Mouse (Mus musculus) forebrain, postnatal 0 days (tissue): ENCODE data around the gene Nop10. TPM values are rescaled to one million over a fixed set of nuclear protein-coding genes. Genes with fewer than 3 reads are reported as not detected.

Experiments
- ATAC-seq: fragments of 200-750 bp; cut with Nextera tagmentation; 2 replicates; pipeline ENCODE4 v1.8.0; 2017; ENCODE audit warnings: mild to moderate bottlenecking, moderate library complexity
- DNase-seq: peaks from one replicate; pipeline ENCODE4 v3.0.0-alpha.2; 2015
- H3K27ac ChIP-seq: fragments of 300-500 bp; sonication (generic); 2 replicates; pipeline ENCODE4 v1.5.1; 2014; ENCODE audit warnings: low read depth, mild to moderate bottlenecking, antibody characterized with exemption, low read length, moderate library complexity, mixed read lengths
- H3K27me3 ChIP-seq: fragments of 300-500 bp; sonication (generic); 2 replicates; pipeline ENCODE4 v1.6.1; 2014; ENCODE audit warnings: mild to moderate bottlenecking, low read length, mixed read lengths; ENCODE audit not compliant: insufficient read depth
- H3K36me3 ChIP-seq: fragments of 300-500 bp; sonication (generic); 2 replicates; pipeline ENCODE4 v1.6.1; 2014; ENCODE audit warnings: mild to moderate bottlenecking, moderate library complexity; ENCODE audit not compliant: insufficient read depth
- H3K4me1 ChIP-seq: fragments of 300-500 bp; sonication (generic); 2 replicates; pipeline ENCODE4 v1.6.1; 2014; ENCODE audit warnings: antibody characterized with exemption; ENCODE audit not compliant: insufficient read depth
- H3K4me2 ChIP-seq: fragments of 300-500 bp; sonication (generic); 2 replicates; pipeline ENCODE4 v1.6.1; 2014; ENCODE audit warnings: low read depth, mild to moderate bottlenecking, moderate library complexity
- H3K4me3 ChIP-seq: fragments of 300-500 bp; sonication (generic); 2 replicates; pipeline ENCODE4 v1.5.1; 2014; ENCODE audit warnings: low read depth, low read length, mixed read lengths
- H3K9ac ChIP-seq: fragments of 300-500 bp; sonication (generic); 2 replicates; pipeline ENCODE4 v1.6.1; 2014; ENCODE audit warnings: mild to moderate bottlenecking
- H3K9me3 ChIP-seq: fragments of 300-500 bp; sonication (generic); 2 replicates; pipeline ENCODE4 v1.6.1; 2016; ENCODE audit warnings: low read length
- CTCF ChIP-seq: sonication (generic); IDR thresholded peaks from 2 replicates; pipeline ENCODE4 v1.5.1; 2016; ENCODE audit warnings: antibody characterized with exemption, control low read depth, low read depth
- WGBS: fragments of 180-500 bp; shearing (Covaris S2); extraction: QIAGEN DNeasy Blood & Tissue Kit; methylation state at CpG from one replicate; pipeline ENCODE4 v1.1.7; 2014; 5-methylcytosine and 5-hydroxymethylcytosine counted together
- polyA plus RNA-seq: library from polyadenylated mRNA; unstranded; fragments of >200 nt; fragmentation: Nextera tagmentation; extraction: Ambion mirVana; gene quantifications from 2 replicates; pipeline ENCODE4 v1.2.1, GENCODE M21; 2015
- total RNA-seq: library from RNA; depleted of rRNA; stranded (reverse); fragments of >200 nt; gene quantifications from 2 replicates; pipeline ENCODE4 v1.2.3, GENCODE M21; 2014

Gene Nop10
- total and polyA plus RNA-seq, 2 experiments from 2014 or later: 95.1 to 160 TPM

DNA sequence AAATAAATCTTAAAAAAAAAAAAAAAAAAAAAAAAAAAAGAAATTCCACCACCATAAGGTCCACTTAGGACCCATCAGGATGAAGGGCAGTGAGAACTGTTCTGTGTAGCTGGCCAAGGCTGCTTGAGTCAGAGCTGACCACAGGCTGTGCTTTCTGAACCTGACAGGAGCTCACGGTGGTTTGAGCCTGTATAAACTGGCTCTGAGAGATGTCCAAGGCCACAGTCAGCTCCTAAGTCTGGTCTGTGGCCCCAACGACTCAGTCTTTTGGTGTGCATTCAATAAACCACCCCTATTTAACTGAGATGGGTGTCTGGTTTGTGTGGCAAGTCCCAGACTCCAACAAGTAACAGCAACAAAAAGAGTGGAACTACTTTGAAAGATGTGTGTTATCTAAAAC is 25.1 kb upstream of the Nop10 start:
- Histone ChIP-seq H3K9me3 (no peaks in the 10 kb centered on the region), H3K27me3 (no peaks in the 10 kb centered on the region), H3K36me3 (no peaks in the 10 kb centered on the region), H3K9ac (no peak overlapping the region), H3K4me3 (no peak overlapping the region), H3K4me1 (no peaks in the 10 kb centered on the region), H3K4me2 (no peak overlapping the region), H3K27ac (no peak overlapping the region)
- TF ChIP-seq CTCF: no peak
- ATAC-seq: no peak
- WGBS: 69% methylated on average over 2 of the region's 2 CpGs
- DNase-seq: no peak

DNA sequence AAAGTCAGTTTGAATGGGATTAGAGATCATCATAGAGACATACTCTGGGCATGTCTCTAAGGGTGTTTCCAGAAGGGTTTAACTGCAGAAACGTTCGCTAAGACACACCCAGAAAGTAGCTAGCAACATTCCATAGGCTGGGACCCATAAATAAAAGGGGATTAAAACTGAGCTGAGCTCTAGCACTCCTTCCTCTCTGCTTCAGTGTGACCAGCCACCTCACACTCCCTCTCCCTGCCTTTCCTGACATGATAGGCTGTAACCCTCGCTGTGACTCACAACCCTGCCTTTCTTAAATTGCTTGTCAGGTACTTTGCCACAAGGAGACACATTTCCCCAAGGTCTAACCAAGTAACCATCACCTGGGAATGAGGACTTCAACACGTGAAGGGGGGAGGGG is 23.7 kb upstream of the Nop10 start:
- Histone ChIP-seq H3K4me2 (no peak overlapping the region), H3K9ac (no peak overlapping the region), H3K4me1 (no peaks in the 10 kb centered on the region), H3K27me3 (no peaks in the 10 kb centered on the region), H3K4me3 (no peak overlapping the region), H3K36me3 (no peaks in the 10 kb centered on the region), H3K9me3 (no peaks in the 10 kb centered on the region), H3K27ac (no peak overlapping the region)
- DNase-seq: no peak
- 11% methylated on average over 4 of the region's 4 CpGs for WGBS
- ATAC-seq: no peak
- no peak for TF ChIP-seq CTCF

DNA sequence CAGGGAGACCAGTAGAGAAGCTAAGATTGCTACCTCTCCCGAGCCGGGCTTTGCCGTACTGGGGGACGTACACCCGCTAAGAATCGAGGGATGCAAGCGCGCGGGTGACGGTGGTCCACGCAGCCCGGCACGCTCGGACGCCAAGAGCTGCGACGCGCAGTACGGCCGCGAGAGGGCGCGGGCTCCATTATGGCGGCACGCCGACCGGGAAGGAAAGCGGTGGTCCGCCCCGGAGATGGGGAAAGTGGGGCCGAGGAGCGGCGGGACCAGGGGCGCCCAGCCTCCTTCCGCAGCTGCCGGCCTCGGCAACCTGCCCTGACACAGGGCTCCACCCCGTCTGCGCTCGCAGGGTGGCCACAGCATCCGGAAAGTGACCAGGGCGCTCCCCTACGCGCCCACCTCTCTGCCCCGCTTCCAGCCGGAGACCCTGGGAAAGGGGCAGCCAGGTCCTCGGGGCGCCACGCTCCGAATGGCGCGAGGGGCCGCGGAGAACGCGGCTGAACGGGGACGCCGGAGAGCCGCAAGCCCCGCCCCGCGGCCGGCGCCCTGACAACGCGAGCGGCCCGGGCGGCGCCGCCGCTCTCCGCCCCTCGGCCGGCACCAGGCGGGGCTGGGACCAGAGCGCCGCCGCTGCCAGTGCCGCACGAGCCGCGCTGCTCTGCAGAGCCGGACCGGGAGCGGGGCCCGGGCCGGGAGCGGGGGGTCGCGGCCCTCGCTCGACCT is 22.4 kb upstream of the Nop10 start, which contains the start of gene Lpcat4:
Gene Lpcat4 (plus strand): TSS at position 257 of the 723 bp plus-strand sequence.
- no peaks in the 10 kb centered on the region for H3K9me3 ChIP-seq
- H3K4me3 ChIP-seq: peak within 1 kb of the TSS; percentile 83
- peak within 1 kb of the TSS; percentile 93 for H3K27ac ChIP-seq
- no peaks in the 10 kb centered on the region for H3K27me3 ChIP-seq
- WGBS: 3% methylated on average over 68 of the region's 94 CpGs
- peaks cover 4% of the 10 kb centered on the region for H3K36me3 ChIP-seq
- DNase-seq: peak; percentile 93
- ATAC-seq: peak; percentile 87
- H3K4me2 ChIP-seq: peak within 1 kb of the TSS; percentile 77
- H3K4me1 ChIP-seq: no peaks in the 10 kb centered on the region
- peak within 1 kb of the TSS; percentile 96 for H3K9ac ChIP-seq
- TF ChIP-seq CTCF: peak; percentile 95

GRCm38 (mm10) chr2:112239935-112240721 is 21.6 kb upstream of the Nop10 start:
- Histone ChIP-seq H3K9ac (peak overlapping the region; percentile 96), H3K9me3 (no peaks in the 10 kb centered on the region), H3K27ac (peak overlapping the region; percentile 93), H3K4me1 (no peaks in the 10 kb centered on the region), H3K36me3 (peaks cover 10% of the 10 kb centered on the region), H3K27me3 (no peaks in the 10 kb centered on the region), H3K4me2 (peak overlapping the region; percentile 77), H3K4me3 (peak overlapping the region; percentile 83)
- ATAC-seq: peak; percentile 68
- peak; percentile 71 for DNase-seq
- WGBS: under 1% methylated on average over 25 of the region's 28 CpGs
- TF ChIP-seq CTCF: peak; percentile 42

DNA sequence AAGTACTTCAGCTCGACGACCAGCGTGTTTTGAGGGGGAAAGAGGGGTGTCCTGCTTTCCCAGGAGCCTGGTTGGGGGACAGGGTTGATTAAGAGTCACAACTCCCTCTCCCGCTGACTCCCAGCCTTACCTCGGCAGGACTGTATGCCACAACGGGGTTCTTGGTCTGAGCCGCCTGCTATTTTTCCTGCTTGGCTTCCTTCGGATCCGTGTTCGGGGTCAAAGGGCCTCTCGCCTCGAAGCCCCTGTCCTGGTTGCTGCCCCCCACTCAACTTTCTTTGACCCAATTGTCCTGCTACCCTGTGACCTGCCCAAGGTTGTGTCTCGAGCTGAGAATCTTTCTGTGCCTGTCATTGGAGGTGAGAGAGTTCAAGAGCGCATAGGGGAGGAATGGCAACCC is 19.9 kb upstream of the Nop10 start:
- 86% methylated on average over 14 of the region's 14 CpGs for WGBS
- Histone ChIP-seq H3K9me3 (no peaks in the 10 kb centered on the region), H3K4me3 (no peak overlapping the region), H3K4me1 (no peaks in the 10 kb centered on the region), H3K9ac (no peak overlapping the region), H3K27ac (no peak overlapping the region), H3K27me3 (no peaks in the 10 kb centered on the region), H3K36me3 (peaks cover 16% of the 10 kb centered on the region), H3K4me2 (no peak overlapping the region)
- no peak for TF ChIP-seq CTCF
- DNase-seq (no peak), ATAC-seq (no peak)

DNA sequence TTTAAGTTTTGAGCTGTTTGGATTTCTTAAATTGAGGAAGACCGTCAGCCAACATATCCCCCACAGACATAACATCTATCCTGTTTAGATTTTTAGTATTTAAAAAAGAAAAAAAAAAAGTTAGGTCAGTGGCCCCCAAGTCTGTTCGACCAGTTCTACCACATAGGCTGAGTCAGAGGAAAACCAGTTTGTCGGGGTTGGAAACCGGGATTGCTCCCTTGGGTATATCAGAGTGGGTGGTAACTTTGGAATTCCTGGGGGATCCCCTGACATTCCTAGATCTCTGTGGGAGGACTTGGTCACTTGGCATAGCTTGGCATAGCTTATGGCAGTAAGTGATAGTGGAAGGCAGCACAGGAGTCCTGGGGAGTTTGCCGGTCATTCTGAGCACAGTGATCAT is 16.4 kb upstream of the Nop10 start:
- H3K27ac ChIP-seq: no peak overlapping the region
- DNase-seq: no peak
- H3K9ac ChIP-seq: no peak overlapping the region
- no peaks in the 10 kb centered on the region for H3K27me3 ChIP-seq
- H3K4me1 ChIP-seq: no peaks in the 10 kb centered on the region
- TF ChIP-seq CTCF: no peak
- 94% methylated on average over 5 of the region's 5 CpGs for WGBS
- no peak overlapping the region for H3K4me3 ChIP-seq
- no peak for ATAC-seq
- H3K9me3 ChIP-seq: no peaks in the 10 kb centered on the region
- no peak overlapping the region for H3K4me2 ChIP-seq
- peaks cover 16% of the 10 kb centered on the region for H3K36me3 ChIP-seq

- Histone ChIP-seq H3K9me3 (no peaks in the 10 kb centered on the region), H3K4me3 (no peak overlapping the region), H3K4me2 (no peak overlapping the region), H3K36me3 (peaks cover 16% of the 10 kb centered on the region), H3K27ac (no peak overlapping the region), H3K4me1 (no peaks in the 10 kb centered on the region), H3K9ac (no peak overlapping the region), H3K27me3 (no peaks in the 10 kb centered on the region)
- WGBS: 95% methylated on average over 6 of the region's 6 CpGs
- DNase-seq: no peak
- ATAC-seq: no peak
- TF ChIP-seq CTCF: no peak
Measured at GRCm38 (mm10) chr2:112246193-112246592, 15.5 kb upstream of the Nop10 start.
